Mouse (Mus musculus): ENCODE data around the gene Dcaf6. TPM values are rescaled to one million over a fixed set of nuclear protein-coding genes. Genes with fewer than 3 reads are reported as not detected.

Gene Dcaf6
- total and polyA plus RNA-seq, 3 experiments = 8.2 to 17.1 TPM; not detected in 1

GRCm38 (mm10) chr1:165460801-165461377 lies 614 bp upstream of the Dcaf6 start (continued):
- no peak for TF ChIP-seq MEF2A (IDR thresholded peaks at IDR 0.05; ENCODE audit: extremely low read depth, insufficient replicate concordance, low read depth, low read length, poor library complexity, severe bottlenecking)
- no peak for TF ChIP-seq POLR2AphosphoS5 (IDR thresholded peaks at IDR 0.05; ENCODE audit: borderline replicate concordance, low read depth, low read length)
- TF ChIP-seq NRF1 (IDR thresholded peaks at IDR 0.05; ENCODE audit: insufficient read depth, low read depth, low read length, poor library complexity, severe bottlenecking) = peak; percentile 57
- TF ChIP-seq E2F4 (IDR thresholded peaks at IDR 0.05; ENCODE audit: borderline replicate concordance, low read depth, low read length) = no peak
- TF ChIP-seq TBP (IDR thresholded peaks at IDR 0.05; ENCODE audit: low read depth, low read length) = 0 out of 2 replicates have a peak, but pooled peaks have one; percentile 55
- TF ChIP-seq MAFK (IDR thresholded peaks at IDR 0.05; ENCODE audit: borderline replicate concordance, low read depth, low read length) = no peak
- peak; percentile 50; the same call in 1 of the 2 replicates for TF ChIP-seq MAX (IDR thresholded peaks at IDR 0.05; ENCODE audit: low read length)
- peak; percentile 99 for TF ChIP-seq ELF1 (IDR thresholded peaks at IDR 0.05; ENCODE audit: low read depth, low read length)
- peak; percentile 80 for TF ChIP-seq POLR2AphosphoS2 (IDR thresholded peaks at IDR 0.05; ENCODE audit: low read length)
- 0 out of 4 replicates have a peak, but pooled peaks of 1 of the 2 experiments have one; percentile 1 for TF ChIP-seq EP300 (IDR thresholded peaks at IDR 0.05; ENCODE audit: low read depth in 1 of 2, low read length in 2 of 2)

DNA sequence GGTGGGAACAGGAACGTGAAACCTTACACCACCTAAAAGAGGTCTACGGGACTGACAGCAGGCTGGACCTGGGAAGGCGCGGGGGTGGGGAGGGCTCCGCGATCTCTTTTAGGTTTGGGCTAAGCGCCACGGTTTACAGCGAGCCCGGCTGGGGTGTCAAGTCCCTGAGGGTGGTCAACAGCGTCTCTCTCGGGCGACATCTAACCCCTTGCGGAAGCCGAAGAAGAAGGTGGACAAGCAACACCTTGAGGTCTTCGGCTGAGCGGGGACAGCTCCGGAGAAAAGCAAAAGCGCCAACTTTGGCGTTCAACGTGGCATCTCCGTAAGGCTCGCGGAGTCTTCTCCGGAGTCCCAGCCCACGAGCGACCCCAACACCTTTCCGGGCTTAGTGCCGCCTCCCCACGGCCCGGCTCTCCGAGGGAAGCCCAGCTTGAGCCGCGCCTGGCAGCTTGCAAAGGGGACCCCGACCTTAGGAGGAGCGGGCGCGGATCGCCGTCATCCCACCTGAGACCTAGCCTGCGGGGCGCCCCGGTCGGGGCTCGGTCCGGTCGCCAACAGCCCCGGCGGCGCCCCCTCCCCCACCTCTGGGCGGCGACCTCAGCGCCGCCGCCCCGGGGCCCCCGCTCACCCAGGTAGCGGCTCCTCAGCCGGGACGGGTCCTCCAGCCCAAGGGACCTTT lies 633 bp downstream of the Dcaf6 start:
- peak; percentile 73 for DNase-seq (ENCODE audit: low read depth, low spot score)
- peak overlapping the region; percentile 93 to 96 for H3K4me3 ChIP-seq (ENCODE audit: control insufficient read depth in 1 of 2, insufficient read depth in 1 of 2, low read depth in 2 of 2, low read length in 2 of 2)
- peak overlapping the region; percentile 93 for H3K9ac ChIP-seq (ENCODE audit: control insufficient read depth, low read depth, low read length, poor library complexity, severe bottlenecking)
- no peaks in the 10 kb centered on the region for H3K9me3 ChIP-seq (replicated peaks; ENCODE audit: insufficient read depth, low read length)
- peaks cover 40% of the 10 kb centered on the region for H3K79me2 ChIP-seq (ENCODE audit: control insufficient read depth, insufficient read depth, low read length, poor library complexity)
- peaks cover 0 to 13% of the 10 kb centered on the region in 2 experiments; a peak in 2 of 4 replicates for H3K36me3 ChIP-seq (ENCODE audit: control insufficient read depth in 1 of 2, insufficient read depth in 2 of 2, low read length in 2 of 2)
- H3K27me3 ChIP-seq (ENCODE audit: control insufficient read depth in 1 of 2, insufficient read depth in 2 of 2, low read length in 2 of 2) = no peaks in the 10 kb centered on the region
- TF ChIP-seq NELFE (IDR thresholded peaks at IDR 0.05; ENCODE audit: low read depth, low read length) = no peak
- 0 out of 2 replicates have a peak, but pooled peaks have one; percentile 11 for TF ChIP-seq CHD1 (IDR thresholded peaks at IDR 0.05; ENCODE audit: low read depth, low read length)
- peak overlapping the region; percentile 49 for H3K27ac ChIP-seq (ENCODE audit: control insufficient read depth, low read depth, low read length)
- H3K4me1 ChIP-seq (ENCODE audit: control insufficient read depth in 1 of 2, insufficient read depth in 2 of 2, low read length in 2 of 2) = peaks cover 7 to 10% of the 10 kb centered on the region in 2 experiments

GRCm38 (mm10) chr1:165459041-165459502 lies 1.2 kb downstream of the Dcaf6 start:
- Histone ChIP-seq H3K36me3 (ENCODE audit: control insufficient read depth in 1 of 2, insufficient read depth in 2 of 2, low read length in 2 of 2) (peaks cover 0 to 13% of the 10 kb centered on the region in 2 experiments; a peak in 2 of 4 replicates), H3K79me2 (ENCODE audit: control insufficient read depth, insufficient read depth, low read length, poor library complexity) (peaks cover 40% of the 10 kb centered on the region), H3K27me3 (ENCODE audit: control insufficient read depth in 1 of 2, insufficient read depth in 2 of 2, low read length in 2 of 2) (no peaks in the 10 kb centered on the region), H3K9ac (ENCODE audit: control insufficient read depth, low read depth, low read length, poor library complexity, severe bottlenecking) (peak overlapping the region; percentile 93), H3K27ac (ENCODE audit: control insufficient read depth, low read depth, low read length) (peak overlapping the region; percentile 49), H3K4me1 (ENCODE audit: control insufficient read depth in 1 of 2, insufficient read depth in 2 of 2, low read length in 2 of 2) (peaks cover 7 to 10% of the 10 kb centered on the region in 2 experiments), H3K4me3 (ENCODE audit: control insufficient read depth in 1 of 2, insufficient read depth in 1 of 2, low read depth in 2 of 2, low read length in 2 of 2) (peak overlapping the region; percentile 93 to 96), H3K9me3 (replicated peaks; ENCODE audit: insufficient read depth, low read length) (no peaks in the 10 kb centered on the region)
- TF ChIP-seq TBP (IDR thresholded peaks at IDR 0.05; ENCODE audit: low read depth, low read length) (no peak), EP300 (IDR thresholded peaks at IDR 0.05; ENCODE audit: low read depth in 1 of 2, low read length in 2 of 2) (peak in 1 of 2 experiments; percentile 14; a peak in 1 of 4 replicates), CHD2 (IDR thresholded peaks at IDR 0.05; ENCODE audit: low read length) (0 out of 2 replicates have a peak, but pooled peaks have one; percentile 21), ZNF384 (IDR thresholded peaks at IDR 0.05; ENCODE audit: low read depth, low read length) (peak; percentile 68; the same call in 1 of the 2 replicates)
- peak; percentile 71 for DNase-seq (ENCODE audit: low read depth, low spot score)
